Mouse (Mus musculus) NIH3T3 (cell line): ENCODE data around the gene Slc7a11.

Experiments
- DNase-seq: peaks from one replicate; pipeline ENCODE4 v3.0.0-alpha.2; 2012; ENCODE audit warnings: low read depth

The Slc7a11 gene

GRCm38 (mm10) chr3:50306334-50306733 is 137.1 kb downstream of the Slc7a11 start:
- DNase-seq: no peak

- DNase-seq: peak; percentile 48
Observed at GRCm38 (mm10) chr3:50304137-50304536, 139.3 kb downstream of the Slc7a11 start.

GRCm38 (mm10) chr3:50302648-50303047 is 140.8 kb downstream of the Slc7a11 start:
- DNase-seq: no peak

- DNase-seq: peak; percentile 79
Observed at GRCm38 (mm10) chr3:50300952-50301303, 142.5 kb downstream of the Slc7a11 start.

- no peak for DNase-seq
Observed at GRCm38 (mm10) chr3:50300002-50300951, 143.1 kb downstream of the Slc7a11 start.

GRCm38 (mm10) chr3:50298366-50298991 is 144.9 kb downstream of the Slc7a11 start:
- no peak for DNase-seq

GRCm38 (mm10) chr3:50296956-50297355 is 146.5 kb downstream of the Slc7a11 start:
- no peak for DNase-seq

GRCm38 (mm10) chr3:50275023-50275422 is 168.4 kb downstream of the Slc7a11 start:
- DNase-seq: no peak

GRCm38 (mm10) chr3:50272222-50272621 is 171.2 kb downstream of the Slc7a11 start:
- no peak for DNase-seq

- DNase-seq: no peak
Observed at GRCm38 (mm10) chr3:50269680-50270079, 173.7 kb downstream of the Slc7a11 start.

- DNase-seq: no peak
Observed at GRCm38 (mm10) chr3:50262547-50263087, 180.8 kb downstream of the Slc7a11 start.

GRCm38 (mm10) chr3:50262066-50262465 is 181.3 kb downstream of the Slc7a11 start:
- DNase-seq: no peak

- DNase-seq: no peak
Observed at GRCm38 (mm10) chr3:50260667-50261066, 182.7 kb downstream of the Slc7a11 start.

GRCm38 (mm10) chr3:50258852-50259251 is 184.6 kb downstream of the Slc7a11 start:
- DNase-seq: no peak

GRCm38 (mm10) chr3:50249598-50250300 is 193.7 kb downstream of the Slc7a11 start:
- DNase-seq: no peak

GRCm38 (mm10) chr3:50235990-50236389 is 207.4 kb downstream of the Slc7a11 start:
- no peak for DNase-seq

GRCm38 (mm10) chr3:50233144-50233543 is 210.3 kb downstream of the Slc7a11 start:
- no peak for DNase-seq

- no peak for DNase-seq
Observed at GRCm38 (mm10) chr3:50224390-50225114, 218.9 kb downstream of the Slc7a11 start.

GRCm38 (mm10) chr3:50220454-50220853 is 223.0 kb downstream of the Slc7a11 start:
- DNase-seq: no peak

GRCm38 (mm10) chr3:50186369-50186768 is 257.0 kb downstream of the Slc7a11 start:
- DNase-seq: no peak

- no peak for DNase-seq
Observed at GRCm38 (mm10) chr3:50185879-50186278, 257.5 kb downstream of the Slc7a11 start.

GRCm38 (mm10) chr3:50160756-50161155 is 282.7 kb downstream of the Slc7a11 start:
- DNase-seq: no peak
